Mouse (Mus musculus) hindbrain, embryonic 11.5 days (tissue): ENCODE data around the gene Etnk1. TPM values are rescaled to one million over a fixed set of nuclear protein-coding genes. Genes with fewer than 3 reads are reported as not detected.

Source experiments
- ATAC-seq: fragments of 200-750 bp; cut with Nextera tagmentation; 2 replicates; pipeline ENCODE4 v1.8.0; 2017; ENCODE audit warnings: mild to moderate bottlenecking, moderate TSS enrichment, moderate library complexity; ENCODE audit not compliant: low FRiP score
- DNase-seq: peaks from one replicate; pipeline ENCODE4 v3.0.0-alpha.2; 2015; ENCODE audit warnings: low spot score
- H3K27ac ChIP-seq: fragments of 300-500 bp; sonication (generic); 2 replicates; pipeline ENCODE4 v1.5.1; 2014; ENCODE audit warnings: mild to moderate bottlenecking, low read depth, low read length
- H3K27me3 ChIP-seq: fragments of 300-500 bp; sonication (generic); 2 replicates; pipeline ENCODE4 v1.6.1; 2014; ENCODE audit warnings: mild to moderate bottlenecking, low read length, moderate library complexity, mixed read lengths; ENCODE audit not compliant: control insufficient read depth, insufficient read depth
- H3K36me3 ChIP-seq: fragments of 300-500 bp; sonication (generic); 2 replicates; pipeline ENCODE4 v1.6.1; 2014; ENCODE audit warnings: mild to moderate bottlenecking, low read length, moderate library complexity, mixed read lengths; ENCODE audit not compliant: control insufficient read depth, insufficient read depth
- H3K4me1 ChIP-seq: fragments of 300-500 bp; sonication (generic); replicated peaks from 2 replicates; pipeline ENCODE4 v1.6.1; 2014; ENCODE audit warnings: low read length, mixed read lengths; ENCODE audit not compliant: control insufficient read depth, insufficient read depth
- H3K4me2 ChIP-seq: fragments of 300-500 bp; sonication (generic); replicated peaks from 2 replicates; pipeline ENCODE4 v1.6.1; 2014; ENCODE audit warnings: mild to moderate bottlenecking, low read depth, low read length
- H3K4me3 ChIP-seq: fragments of 300-500 bp; sonication (generic); 2 replicates; pipeline ENCODE4 v1.5.1; 2014; ENCODE audit warnings: low read depth, low read length
- H3K9ac ChIP-seq: fragments of 300-500 bp; sonication (generic); 2 replicates; pipeline ENCODE4 v1.6.1; 2014; ENCODE audit warnings: low read depth, low read length
- H3K9me3 ChIP-seq: fragments of 300-500 bp; sonication (generic); 2 replicates; pipeline ENCODE4 v1.6.1; 2016; ENCODE audit warnings: low read length; ENCODE audit not compliant: control insufficient read depth
- WGBS: fragments of 180-500 bp; shearing (Covaris S2); extraction: QIAGEN DNeasy Blood & Tissue Kit; methylation state at CpG from one replicate; pipeline ENCODE4 v1.1.7; 2014; 5-methylcytosine and 5-hydroxymethylcytosine counted together
- polyA plus RNA-seq: library from polyadenylated mRNA; unstranded; fragments of >200 nt; fragmentation: Nextera tagmentation; extraction: Ambion mirVana; gene quantifications from 2 replicates; pipeline ENCODE4 v1.2.1, GENCODE M21; 2014

The Etnk1 gene
- polyA plus RNA-seq, 1 experiment from 2014 or later, result 35.5 TPM

DNA sequence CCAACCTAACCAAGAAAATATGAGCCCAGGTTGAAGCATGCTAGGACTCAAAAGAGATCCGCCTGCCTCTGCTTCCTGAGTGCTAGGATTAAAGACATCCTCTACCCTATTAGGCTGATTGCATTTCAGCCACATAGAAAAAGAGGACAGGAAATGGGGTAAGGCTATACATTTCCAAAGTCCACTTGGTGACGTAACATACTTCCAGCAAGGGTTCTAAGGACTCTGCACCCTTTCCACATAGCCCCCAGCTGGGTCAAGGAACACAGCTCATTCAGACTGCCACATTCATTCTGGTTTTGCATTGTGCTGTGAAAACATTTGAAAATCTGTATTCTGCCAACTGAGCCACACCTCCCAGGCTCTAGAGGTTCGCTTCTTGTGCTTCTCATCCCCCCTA is 41.9 kb downstream of the Etnk1 start:
- no peak for DNase-seq
- no peaks in the 10 kb centered on the region for H3K27me3 ChIP-seq
- H3K27ac ChIP-seq, result no peak overlapping the region
- H3K4me3 ChIP-seq, result no peak overlapping the region
- no peak overlapping the region for H3K4me2 ChIP-seq
- 92% methylated on average over 3 of the region's 3 CpGs for WGBS
- ATAC-seq, result no peak
- no peaks in the 10 kb centered on the region for H3K4me1 ChIP-seq
- no peaks in the 10 kb centered on the region for H3K9me3 ChIP-seq
- H3K9ac ChIP-seq, result no peak overlapping the region
- no peaks in the 10 kb centered on the region; the same call in 1 of the 2 replicates for H3K36me3 ChIP-seq

- Histone ChIP-seq H3K36me3 (no peaks in the 10 kb centered on the region), H3K4me1 (no peaks in the 10 kb centered on the region), H3K27me3 (no peaks in the 10 kb centered on the region), H3K27ac (no peak overlapping the region), H3K4me2 (no peak overlapping the region), H3K4me3 (no peak overlapping the region), H3K9ac (no peak overlapping the region), H3K9me3 (no peaks in the 10 kb centered on the region)
- DNase-seq (no peak), ATAC-seq (no peak)
- WGBS, result 82% methylated on average over 6 of the region's 6 CpGs
Measured at GRCm38 (mm10) chr6:143212766-143213165, 45.7 kb downstream of the Etnk1 start.

DNA sequence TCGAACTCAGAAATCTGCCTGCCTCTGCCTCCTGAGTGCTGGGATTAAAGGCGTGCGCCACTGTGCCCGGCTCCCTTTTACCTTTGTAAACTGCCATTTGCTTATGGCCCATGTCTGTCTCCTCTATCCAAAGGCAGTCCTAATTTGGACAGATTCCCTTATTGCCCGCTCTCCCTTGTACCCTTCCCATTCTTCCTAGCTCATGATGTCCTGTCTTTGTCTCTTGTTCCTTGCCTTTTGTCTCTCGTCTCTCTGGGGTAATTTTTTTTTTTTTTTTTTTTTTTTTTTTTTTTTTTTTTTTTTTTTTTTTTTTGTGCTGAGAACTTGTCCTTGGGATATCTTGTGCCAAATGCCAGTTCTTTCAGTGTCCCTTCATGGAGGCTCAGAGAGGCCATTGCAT is 46.4 kb downstream of the Etnk1 start:
- Histone ChIP-seq H3K9me3 (no peaks in the 10 kb centered on the region), H3K27ac (no peak overlapping the region), H3K4me1 (no peaks in the 10 kb centered on the region), H3K36me3 (no peaks in the 10 kb centered on the region), H3K4me2 (no peak overlapping the region), H3K4me3 (no peak overlapping the region), H3K9ac (no peak overlapping the region), H3K27me3 (no peaks in the 10 kb centered on the region)
- ATAC-seq (no peak), DNase-seq (no peak)
- 96% methylated on average over 6 of the region's 6 CpGs for WGBS

DNA sequence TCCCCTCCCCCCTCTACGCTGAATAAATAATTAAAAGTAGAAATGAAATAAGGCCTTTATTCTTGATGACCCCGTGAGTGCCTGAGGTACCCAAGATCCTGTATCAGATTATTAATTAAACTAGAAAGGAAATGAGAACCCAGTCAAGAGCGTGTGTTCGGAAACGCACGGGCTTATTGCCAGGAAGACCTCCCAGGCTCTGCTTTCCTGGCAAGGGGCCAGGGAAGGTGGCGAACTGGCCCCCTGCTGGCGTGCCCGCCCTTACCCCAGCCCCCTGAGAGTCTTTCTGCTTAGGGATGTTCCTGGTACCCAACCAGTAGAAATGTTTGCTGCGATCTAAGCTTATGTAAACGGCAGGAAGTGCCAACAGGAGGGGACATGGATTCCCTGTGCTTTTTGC is 49.2 kb downstream of the Etnk1 start:
- Histone ChIP-seq H3K9ac (no peak overlapping the region), H3K9me3 (no peaks in the 10 kb centered on the region), H3K27ac (no peak overlapping the region), H3K4me3 (no peak overlapping the region), H3K27me3 (no peaks in the 10 kb centered on the region), H3K4me1 (no peaks in the 10 kb centered on the region), H3K4me2 (no peak overlapping the region), H3K36me3 (no peaks in the 10 kb centered on the region)
- DNase-seq, result no peak
- no peak for ATAC-seq
- 79% methylated on average over 11 of the region's 11 CpGs for WGBS

GRCm38 (mm10) chr6:143219347-143219746 is 52.3 kb downstream of the Etnk1 start:
- DNase-seq, result peak; percentile 84
- H3K4me1 ChIP-seq, result no peaks in the 10 kb centered on the region
- no peaks in the 10 kb centered on the region for H3K9me3 ChIP-seq
- H3K4me3 ChIP-seq, result no peak overlapping the region
- H3K27ac ChIP-seq, result no peak overlapping the region
- no peaks in the 10 kb centered on the region for H3K36me3 ChIP-seq
- WGBS, result 9% methylated on average over 5 of the region's 5 CpGs
- no peak overlapping the region for H3K4me2 ChIP-seq
- H3K27me3 ChIP-seq, result no peaks in the 10 kb centered on the region
- H3K9ac ChIP-seq, result no peak overlapping the region
- peak; percentile 59 for ATAC-seq

- H3K36me3 ChIP-seq, result no peaks in the 10 kb centered on the region
- 91% methylated on average over 8 of the region's 8 CpGs for WGBS
- no peak overlapping the region for H3K4me3 ChIP-seq
- ATAC-seq (no peak), DNase-seq (no peak)
- no peaks in the 10 kb centered on the region for H3K4me1 ChIP-seq
- H3K9me3 ChIP-seq, result no peaks in the 10 kb centered on the region
- H3K27me3 ChIP-seq, result no peaks in the 10 kb centered on the region
- no peak overlapping the region for H3K9ac ChIP-seq
- no peak overlapping the region for H3K27ac ChIP-seq
- no peak overlapping the region for H3K4me2 ChIP-seq
Measured at GRCm38 (mm10) chr6:143221245-143221644, 54.2 kb downstream of the Etnk1 start.

- WGBS, result 71% methylated on average over 11 of the region's 11 CpGs
- no peak for ATAC-seq
Measured at GRCm38 (mm10) chr6:143224057-143224456, 57.0 kb downstream of the Etnk1 start.

GRCm38 (mm10) chr6:143224885-143225284 is 57.9 kb downstream of the Etnk1 start:
- no peak for ATAC-seq
- H3K4me1 ChIP-seq, result no peaks in the 10 kb centered on the region
- H3K27ac ChIP-seq, result no peak overlapping the region
- whole genome bisulfite sequencing, result 79% methylated on average over 6 of the region's 6 CpGs
- no peaks in the 10 kb centered on the region for H3K9me3 ChIP-seq
- no peak overlapping the region for H3K4me2 ChIP-seq
- no peak overlapping the region for H3K9ac ChIP-seq
- H3K36me3 ChIP-seq, result no peaks in the 10 kb centered on the region
- H3K4me3 ChIP-seq, result no peak overlapping the region
- H3K27me3 ChIP-seq, result no peaks in the 10 kb centered on the region
- DNase-seq, result no peak

More at GRCm38 (mm10) chr6:143224057-143224456, 57.0 kb downstream of the Etnk1 start:
- Histone ChIP-seq H3K36me3 (no peaks in the 10 kb centered on the region), H3K27me3 (no peaks in the 10 kb centered on the region), H3K9me3 (no peaks in the 10 kb centered on the region), H3K4me1 (no peaks in the 10 kb centered on the region), H3K27ac (no peak overlapping the region), H3K4me3 (no peak overlapping the region), H3K9ac (no peak overlapping the region), H3K4me2 (no peak overlapping the region)
- DNase-seq, result no peak

GRCm38 (mm10) chr6:143228696-143229095 is 61.7 kb downstream of the Etnk1 start:
- Histone ChIP-seq H3K4me3 (no peak overlapping the region), H3K27ac (no peak overlapping the region), H3K36me3 (no peaks in the 10 kb centered on the region), H3K4me1 (no peaks in the 10 kb centered on the region), H3K27me3 (no peaks in the 10 kb centered on the region), H3K4me2 (no peak overlapping the region), H3K9me3 (no peaks in the 10 kb centered on the region), H3K9ac (no peak overlapping the region)
- DNase-seq (no peak), ATAC-seq (no peak)
- 78% methylated on average over 5 of the region's 5 CpGs for WGBS
